Mouse (Mus musculus) bone marrow macrophage, adult 2 months (primary cell): ENCODE measurements at regions not wholly inside any gene's neighbourhood (a gene's known extent, or its start where the extent isn't known, plus 50 kb on each side); places are given as distances from the start of the nearest gene placed in this dataset.

Source experiments
- CTCF ChIP-seq: IDR thresholded peaks from 2 replicates; pipeline ENCODE4 v1.5.1; 2012; ENCODE audit warnings: low read depth, mild to moderate bottlenecking, low read length, moderate library complexity
- POLR2A ChIP-seq: IDR thresholded peaks from 2 replicates; pipeline ENCODE4 v1.6.1; 2012; ENCODE audit warnings: mild to moderate bottlenecking, low read depth, low read length, borderline replicate concordance

DNA sequence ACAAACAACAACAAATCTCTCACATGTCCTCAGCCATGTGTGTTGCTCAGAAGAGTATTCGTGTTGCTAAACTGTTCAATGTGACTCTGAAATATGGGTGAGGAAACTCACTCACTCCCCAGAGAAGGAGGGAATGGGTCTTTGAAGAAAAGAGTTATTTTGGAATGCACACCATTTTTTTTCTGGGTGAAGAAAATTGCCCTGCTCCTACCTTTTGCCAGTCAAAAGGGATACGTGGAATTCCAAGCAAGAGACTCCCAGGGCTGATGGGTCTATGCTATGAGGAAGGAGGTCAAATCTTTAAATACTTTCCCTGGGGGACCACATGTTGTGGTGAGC is 163.8 kb downstream of the Icos start:
- TF ChIP-seq POLR2A (no peak), CTCF (no peak)
